Mouse (Mus musculus) embryonic facial prominence, embryonic 10.5 days (tissue): ENCODE measurements around the gene Camta1. TPM values are rescaled to one million over a fixed set of nuclear protein-coding genes. Genes with fewer than 3 reads are reported as not detected.

ENCODE experiments used
- DNase-seq: peaks from one replicate; pipeline ENCODE4 v3.0.0-alpha.2; 2017; ENCODE audit warnings: low spot score
- H3K27ac ChIP-seq: fragments of 300-500 bp; sonication (generic); replicated peaks from 2 replicates; pipeline ENCODE4 v1.5.1; 2016; ENCODE audit warnings: mild to moderate bottlenecking
- H3K27me3 ChIP-seq: fragments of 300-500 bp; sonication (generic); replicated peaks from 2 replicates; pipeline ENCODE4 v1.6.1; 2016; ENCODE audit warnings: low read depth, mild to moderate bottlenecking; ENCODE audit not compliant: poor library complexity, severe bottlenecking
- H3K36me3 ChIP-seq: fragments of 300-500 bp; sonication (generic); replicated peaks from 2 replicates; pipeline ENCODE4 v1.6.1; 2016; ENCODE audit warnings: mild to moderate bottlenecking, moderate library complexity
- H3K4me1 ChIP-seq: fragments of 300-500 bp; sonication (generic); 2 replicates; pipeline ENCODE4 v1.6.1; 2016
- H3K4me3 ChIP-seq: fragments of 300-500 bp; sonication (generic); 2 replicates; pipeline ENCODE4 v1.5.1; 2016; ENCODE audit warnings: mild to moderate bottlenecking, moderate library complexity
- H3K9me3 ChIP-seq: fragments of 300-500 bp; sonication (generic); 2 replicates; pipeline ENCODE4 v1.6.1; 2016; ENCODE audit warnings: mild to moderate bottlenecking
- WGBS: fragments of 180-500 bp; shearing (Covaris S2); methylation state at CpG from one replicate; pipeline ENCODE4 v1.1.7; 2016; 5-methylcytosine and 5-hydroxymethylcytosine counted together
- polyA plus RNA-seq: library from polyadenylated mRNA; unstranded; fragments of >200 nt; fragmentation: Nextera tagmentation; extraction: Ambion mirVana; gene quantifications from 2 replicates; pipeline ENCODE4 v1.2.1, GENCODE M21; 2016

Camta1 gene
- polyA plus RNA-seq, 1 experiment from 2014 or later = 110 TPM

DNA sequence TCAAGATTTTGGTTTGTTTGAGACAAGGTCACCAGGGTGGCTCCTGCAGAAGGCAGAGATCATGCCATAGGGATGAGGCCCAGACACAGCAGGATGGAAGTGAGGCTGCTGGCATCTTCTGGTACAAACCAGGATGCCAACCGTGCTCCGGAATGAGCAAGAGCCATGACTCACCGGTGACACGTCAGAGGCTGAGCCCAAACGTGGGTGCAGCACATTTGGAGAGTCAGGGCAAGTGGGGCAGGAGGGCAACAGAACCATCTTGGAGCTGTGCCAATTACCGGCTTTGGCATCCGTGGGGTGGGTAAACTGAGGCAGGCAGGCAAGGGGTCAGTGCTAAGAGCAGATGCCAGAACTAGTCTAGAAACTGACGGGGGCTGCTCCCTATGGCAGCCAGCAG, 888.4 kb downstream of the Camta1 start:
- Histone ChIP-seq H3K36me3 (no peaks in the 10 kb centered on the region), H3K4me1 (no peaks in the 10 kb centered on the region), H3K27ac (no peak overlapping the region), H3K9me3 (no peaks in the 10 kb centered on the region), H3K27me3 (no peaks in the 10 kb centered on the region), H3K4me3 (no peak overlapping the region)
- WGBS = 84% methylated on average over 8 of the region's 8 CpGs
- no peak for DNase-seq

DNA sequence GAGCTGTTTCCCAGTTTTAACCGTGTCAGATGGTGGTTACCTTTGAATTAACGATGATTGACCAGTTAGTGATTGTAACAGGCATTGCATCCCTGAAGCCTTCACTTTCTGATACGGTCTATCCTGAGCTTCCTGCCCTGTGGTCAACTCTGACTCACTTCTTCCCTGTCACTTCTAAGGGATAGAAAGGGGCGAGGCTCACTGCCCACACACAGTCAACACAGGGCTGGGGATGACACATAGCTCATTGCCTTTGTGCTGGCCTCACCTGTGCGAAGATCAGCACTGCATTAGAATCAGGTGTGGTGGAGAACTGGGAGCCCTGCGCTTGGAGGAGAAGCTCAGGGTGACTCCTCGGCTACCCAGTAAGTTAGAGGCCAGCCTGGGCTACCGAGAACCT, 892.7 kb downstream of the Camta1 start:
- Histone ChIP-seq H3K9me3 (no peaks in the 10 kb centered on the region), H3K4me1 (peaks cover 4% of the 10 kb centered on the region; the same call in 1 of the 2 replicates), H3K36me3 (no peaks in the 10 kb centered on the region), H3K4me3 (no peak overlapping the region), H3K27ac (no peak overlapping the region), H3K27me3 (0 out of 2 replicates have a peak, but pooled peaks cover under 1% of the 10 kb centered on the region)
- no peak for DNase-seq
- WGBS = 88% methylated on average over 8 of the region's 8 CpGs

DNA sequence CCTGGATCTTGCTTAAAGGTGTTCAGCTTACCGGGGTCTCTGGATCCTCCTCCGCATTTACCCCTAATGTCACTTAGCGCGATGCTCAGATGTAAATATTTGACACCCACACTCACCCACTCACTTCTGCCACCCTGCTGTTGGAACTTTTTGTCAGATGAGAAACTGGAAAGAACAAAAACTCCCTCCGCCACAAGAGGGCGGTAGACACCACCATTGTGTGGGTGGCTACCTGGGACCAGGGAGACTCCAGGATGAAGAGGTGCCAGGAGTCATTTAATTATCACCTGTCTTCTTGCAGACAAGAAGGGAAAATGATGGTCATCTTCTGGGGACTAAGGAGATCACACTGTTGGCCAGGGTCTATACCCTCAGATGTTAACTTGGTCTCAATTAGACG, 895.1 kb downstream of the Camta1 start:
- H3K9me3 ChIP-seq = no peaks in the 10 kb centered on the region
- WGBS = 18% methylated on average over 7 of the region's 7 CpGs
- DNase-seq = peak; percentile 64
- 0 out of 2 replicates have a peak, but pooled peaks cover 5% of the 10 kb centered on the region for H3K27me3 ChIP-seq
- H3K27ac ChIP-seq = no peak overlapping the region
- no peaks in the 10 kb centered on the region for H3K36me3 ChIP-seq
- peaks cover 4% of the 10 kb centered on the region; the same call in 1 of the 2 replicates for H3K4me1 ChIP-seq
- no peak overlapping the region for H3K4me3 ChIP-seq

DNA sequence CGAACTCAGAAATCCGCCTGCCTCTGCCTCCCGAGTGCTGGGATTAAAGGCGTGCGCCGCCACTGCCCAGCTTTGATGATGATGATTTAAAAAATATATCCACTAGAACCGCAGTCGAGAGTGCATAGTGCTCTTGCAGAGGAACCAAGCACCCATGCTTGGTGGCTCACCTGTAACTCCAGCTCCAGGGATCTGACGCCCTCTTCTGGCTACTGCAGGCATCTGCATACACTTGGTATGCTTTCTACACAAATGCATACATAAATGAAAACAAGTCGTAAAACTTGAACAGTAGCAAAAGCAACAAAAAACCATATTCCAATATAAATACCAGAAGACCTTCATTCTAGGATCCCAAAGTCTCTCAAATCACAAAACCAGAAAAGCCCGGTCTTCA, 896.1 kb downstream of the Camta1 start:
- no peak for DNase-seq
- H3K27ac ChIP-seq = no peak overlapping the region
- 0 out of 2 replicates have a peak, but pooled peaks cover 5% of the 10 kb centered on the region for H3K27me3 ChIP-seq
- WGBS = 72% methylated on average over 11 of the region's 11 CpGs
- H3K9me3 ChIP-seq = no peaks in the 10 kb centered on the region
- H3K4me3 ChIP-seq = no peak overlapping the region
- H3K4me1 ChIP-seq = peaks cover 4% of the 10 kb centered on the region; the same call in 1 of the 2 replicates
- H3K36me3 ChIP-seq = no peaks in the 10 kb centered on the region

DNA sequence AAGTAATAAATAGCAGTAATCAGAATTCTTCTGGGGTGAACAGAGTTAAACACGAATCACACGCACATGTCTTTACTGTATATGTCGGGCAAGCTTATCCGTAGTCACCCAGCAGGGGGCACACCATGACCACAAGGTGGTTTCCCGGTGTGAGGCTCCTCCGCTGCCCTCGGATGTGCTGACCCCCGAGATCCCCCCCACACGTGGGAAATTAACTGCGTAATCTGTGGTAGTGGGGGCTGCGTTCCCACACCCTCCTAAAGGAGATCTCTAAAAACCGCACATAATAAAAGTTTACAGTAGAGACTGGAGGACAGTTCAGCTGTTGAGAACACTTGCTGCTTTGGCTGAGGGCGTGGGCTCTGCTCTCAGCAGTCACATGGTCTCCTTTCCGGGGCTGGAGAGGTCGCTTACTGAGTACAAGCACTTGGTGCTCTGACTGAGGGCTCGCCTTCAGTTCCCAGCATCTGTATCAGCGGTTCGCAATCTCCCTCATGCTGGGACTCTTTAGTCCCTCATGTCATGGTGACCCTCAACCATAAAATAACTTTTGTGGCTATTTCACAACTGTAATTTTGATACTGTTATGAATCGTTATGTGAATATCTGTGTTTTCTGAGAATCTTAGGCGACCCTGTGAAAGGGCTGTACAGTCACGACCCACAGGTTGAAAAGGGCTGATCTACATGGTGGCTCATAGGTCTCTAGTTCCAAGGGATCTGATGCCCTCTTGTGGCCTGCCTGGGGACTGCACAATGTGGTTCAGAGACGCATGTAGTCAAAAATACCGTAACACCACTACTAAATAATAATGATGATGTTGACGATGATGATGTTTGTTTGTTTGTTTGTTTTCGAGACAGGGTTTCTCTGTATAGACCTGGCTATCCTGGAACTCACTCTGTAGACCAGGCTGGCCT, 896.8 kb downstream of the Camta1 start:
- peak; percentile 84 for DNase-seq
- 14% methylated on average over 25 of the region's 25 CpGs for WGBS
- Histone ChIP-seq H3K9me3 (no peaks in the 10 kb centered on the region), H3K4me1 (peaks cover 4% of the 10 kb centered on the region; the same call in 1 of the 2 replicates), H3K27ac (no peak overlapping the region), H3K36me3 (no peaks in the 10 kb centered on the region), H3K27me3 (0 out of 2 replicates have a peak, but pooled peaks cover 5% of the 10 kb centered on the region), H3K4me3 (peak overlapping the region; percentile 39)

DNA sequence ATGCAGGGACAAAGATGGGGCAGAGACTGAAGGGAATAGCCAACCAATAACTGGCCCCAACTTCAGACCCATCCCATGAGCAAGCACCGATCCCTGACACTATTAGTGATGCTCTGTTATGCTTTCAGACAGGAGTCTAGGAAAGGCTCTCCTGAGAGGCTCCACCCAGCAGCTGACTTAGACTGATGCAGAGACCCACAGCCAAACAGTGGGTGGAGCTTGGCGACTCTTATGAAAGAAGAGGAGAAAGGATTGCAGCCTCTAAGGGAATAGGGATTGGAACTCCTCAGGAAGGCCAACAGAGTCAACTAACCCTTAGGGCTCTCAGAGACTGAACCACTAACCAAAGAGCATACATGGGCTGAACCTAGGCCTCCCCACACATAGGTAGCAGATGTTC, 898.0 kb downstream of the Camta1 start:
- Histone ChIP-seq H3K4me3 (no peak overlapping the region), H3K36me3 (no peaks in the 10 kb centered on the region), H3K27me3 (0 out of 2 replicates have a peak, but pooled peaks cover 5% of the 10 kb centered on the region), H3K27ac (no peak overlapping the region), H3K9me3 (no peaks in the 10 kb centered on the region), H3K4me1 (peaks cover 4% of the 10 kb centered on the region; the same call in 1 of the 2 replicates)
- DNase-seq = no peak
- WGBS = 73% methylated on average over 2 of the region's 2 CpGs

DNA sequence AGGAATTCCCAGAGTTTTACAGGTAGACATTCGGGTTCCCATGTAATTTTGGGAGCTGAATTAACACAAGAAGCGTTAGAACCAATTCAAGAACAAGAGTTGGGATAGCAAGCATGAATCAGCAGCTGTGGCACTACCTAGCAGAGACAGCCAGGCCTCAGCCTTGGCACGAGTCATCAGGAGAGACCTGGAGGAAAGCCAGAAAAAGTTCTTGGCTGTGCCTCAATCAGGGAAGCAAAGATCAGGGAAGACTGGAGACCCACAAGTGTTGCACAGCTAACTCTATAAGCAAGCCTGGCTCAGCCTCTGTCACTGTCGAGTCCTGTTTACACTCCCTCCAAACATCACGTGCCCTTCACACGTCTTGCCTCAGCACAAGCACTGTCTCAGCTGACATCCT, 899.4 kb downstream of the Camta1 start:
- WGBS = 76% methylated on average over 6 of the region's 6 CpGs
- Histone ChIP-seq H3K4me1 (peaks cover 4% of the 10 kb centered on the region; the same call in 1 of the 2 replicates), H3K36me3 (no peaks in the 10 kb centered on the region), H3K27ac (no peak overlapping the region), H3K4me3 (no peak overlapping the region), H3K27me3 (0 out of 2 replicates have a peak, but pooled peaks cover 5% of the 10 kb centered on the region), H3K9me3 (no peaks in the 10 kb centered on the region)
- no peak for DNase-seq

DNA sequence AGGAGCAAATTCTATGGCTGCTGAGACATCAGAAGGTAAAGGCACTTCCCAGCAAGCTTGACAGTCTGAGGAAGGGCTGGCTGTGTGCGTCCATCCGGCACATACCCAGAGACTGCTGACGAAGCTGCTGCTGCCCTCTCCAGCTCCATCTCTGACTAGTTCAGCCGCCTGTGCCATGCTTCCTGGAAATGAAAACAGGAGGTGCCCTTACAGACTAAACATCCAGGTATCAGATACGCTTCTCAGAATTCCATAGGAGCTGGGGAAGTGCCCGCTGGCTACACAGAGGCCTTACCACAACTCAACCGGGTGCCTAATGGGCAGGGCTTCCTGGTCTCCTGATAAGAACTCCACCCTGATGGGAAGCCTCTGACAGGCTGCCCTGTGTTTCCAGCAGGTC, 903.1 kb downstream of the Camta1 start:
- H3K4me3 ChIP-seq = no peak overlapping the region
- 0 out of 2 replicates have a peak, but pooled peaks cover under 1% of the 10 kb centered on the region for H3K27me3 ChIP-seq
- H3K4me1 ChIP-seq = no peaks in the 10 kb centered on the region
- H3K27ac ChIP-seq = no peak overlapping the region
- no peak for DNase-seq
- WGBS = 80% methylated on average over 7 of the region's 7 CpGs
- H3K9me3 ChIP-seq = no peaks in the 10 kb centered on the region
- no peaks in the 10 kb centered on the region for H3K36me3 ChIP-seq

DNA sequence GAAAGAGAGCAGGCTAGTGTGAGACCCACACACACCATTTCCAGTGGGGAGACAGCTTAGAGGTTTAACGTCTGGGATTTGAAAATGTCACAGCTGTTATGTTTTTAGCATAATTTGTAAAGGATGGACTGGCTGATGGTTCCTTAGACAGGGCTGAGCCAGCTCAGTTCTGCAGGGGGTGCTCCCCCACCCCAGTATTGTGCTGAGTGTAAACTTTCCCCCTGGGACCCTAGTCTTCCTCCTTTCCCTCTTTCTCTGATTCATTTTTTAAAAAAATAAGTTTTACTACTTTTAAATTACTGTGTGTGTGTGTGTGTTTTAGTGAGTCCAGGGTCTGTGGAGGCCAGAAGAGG, 904.6 kb downstream of the Camta1 start:
- WGBS = 77% methylated on average over 1 of the region's 1 CpGs
- H3K36me3 ChIP-seq = no peaks in the 10 kb centered on the region
- H3K9me3 ChIP-seq = no peaks in the 10 kb centered on the region
- no peak overlapping the region for H3K27ac ChIP-seq
- no peaks in the 10 kb centered on the region for H3K27me3 ChIP-seq
- no peaks in the 10 kb centered on the region for H3K4me1 ChIP-seq
- no peak overlapping the region for H3K4me3 ChIP-seq
- no peak for DNase-seq

DNA sequence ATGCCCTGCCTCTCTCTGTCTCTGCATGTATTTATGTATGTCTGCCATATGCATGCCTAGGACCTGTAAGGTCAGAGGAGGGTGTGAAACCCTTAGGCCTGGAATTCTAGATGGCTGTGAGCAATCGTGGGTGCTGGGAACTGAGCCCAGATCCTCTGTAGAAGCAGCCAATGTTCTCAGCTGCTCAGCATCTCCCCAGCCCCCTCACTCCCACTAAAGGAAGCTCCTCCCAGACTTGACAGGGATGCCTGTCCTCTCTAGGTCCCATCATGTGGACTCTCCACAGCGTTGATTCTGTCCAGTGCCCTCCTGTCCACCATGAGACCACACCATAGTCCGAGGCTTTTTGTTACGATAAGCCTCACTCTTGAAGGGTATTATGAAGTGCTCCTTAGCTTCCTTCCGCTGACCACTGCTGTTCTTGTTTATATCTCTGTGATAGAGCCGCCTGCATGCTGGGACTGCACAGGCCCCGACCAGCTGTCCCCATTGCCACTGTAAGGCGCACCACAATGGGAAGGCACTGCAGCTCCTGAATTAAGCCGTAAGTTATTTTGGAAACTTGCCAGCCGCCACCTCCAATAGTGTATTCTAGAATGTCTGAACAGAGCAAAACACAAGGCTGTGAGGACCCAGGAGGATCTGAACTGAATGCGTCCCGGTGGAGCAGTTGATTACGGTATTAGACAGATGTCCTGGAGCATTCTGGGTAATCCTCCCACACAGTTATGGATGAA, 905.1 kb downstream of the Camta1 start:
- no peak for DNase-seq
- no peak overlapping the region for H3K4me3 ChIP-seq
- no peaks in the 10 kb centered on the region for H3K36me3 ChIP-seq
- H3K27ac ChIP-seq = no peak overlapping the region
- no peaks in the 10 kb centered on the region for H3K4me1 ChIP-seq
- H3K9me3 ChIP-seq = no peaks in the 10 kb centered on the region
- no peaks in the 10 kb centered on the region for H3K27me3 ChIP-seq
- WGBS = 86% methylated on average over 13 of the region's 13 CpGs

DNA sequence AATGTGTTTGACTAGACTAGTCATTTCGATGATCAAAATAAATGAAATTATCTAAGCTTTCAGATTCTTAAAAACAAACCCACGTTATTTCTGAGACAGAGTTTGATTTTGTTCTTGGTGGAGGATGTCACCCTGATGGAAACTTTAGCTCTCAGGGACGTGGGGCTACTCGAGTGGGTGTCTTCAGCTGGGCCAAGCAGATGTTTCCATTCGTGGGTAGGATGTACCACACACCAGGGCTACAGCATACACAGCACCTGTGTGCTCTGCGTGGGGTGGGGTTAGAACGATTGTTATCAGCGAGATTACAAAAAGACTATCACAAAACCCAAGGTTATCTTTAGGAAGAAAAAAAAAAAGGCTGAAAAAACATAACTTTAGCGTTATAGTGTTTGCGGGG, 910.7 kb downstream of the Camta1 start:
- Histone ChIP-seq H3K4me3 (no peak overlapping the region), H3K36me3 (no peaks in the 10 kb centered on the region), H3K27ac (no peak overlapping the region), H3K27me3 (no peaks in the 10 kb centered on the region), H3K4me1 (no peaks in the 10 kb centered on the region), H3K9me3 (no peaks in the 10 kb centered on the region)
- no peak for DNase-seq
- WGBS = 87% methylated on average over 10 of the region's 10 CpGs

DNA sequence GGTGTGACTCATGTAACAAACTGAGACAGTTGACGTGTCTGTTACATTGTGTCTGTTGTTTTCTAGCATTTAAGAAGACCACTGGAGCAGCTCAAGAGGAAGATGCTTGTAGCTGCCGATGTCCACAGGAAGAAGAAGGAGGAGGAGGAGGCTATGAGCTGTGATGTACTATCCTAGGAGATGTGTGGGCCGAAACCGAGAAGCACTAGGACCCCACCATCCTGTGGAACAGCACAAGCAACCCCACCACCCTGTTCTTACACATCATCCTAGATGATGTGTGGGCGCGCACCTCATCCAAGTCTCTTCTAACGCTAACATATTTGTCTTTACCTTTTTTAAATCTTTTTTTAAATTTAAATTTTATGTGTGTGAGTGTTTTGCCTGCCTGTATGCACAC, 917.0 kb downstream of the Camta1 start:
- Histone ChIP-seq H3K36me3 (no peaks in the 10 kb centered on the region), H3K4me3 (no peak overlapping the region), H3K9me3 (no peaks in the 10 kb centered on the region), H3K27me3 (no peaks in the 10 kb centered on the region), H3K4me1 (no peaks in the 10 kb centered on the region), H3K27ac (no peak overlapping the region)
- no peak for DNase-seq
- 94% methylated on average over 7 of the region's 7 CpGs for WGBS
